Mouse (Mus musculus) bone marrow, adult 2 months (tissue): ENCODE measurements around the gene 1700001O22Rik.

Source experiments
- CTCF ChIP-seq: fragments of 200-500 bp; IDR thresholded peaks from 2 replicates; pipeline ENCODE4 v1.5.1; 2011; ENCODE audit warnings: low read length, control low read depth; ENCODE audit not compliant: control insufficient read depth, insufficient read depth
- POLR2A ChIP-seq: fragments of 200-500 bp; IDR thresholded peaks from 2 replicates; pipeline ENCODE4 v1.6.1; 2011; ENCODE audit warnings: low read depth, mild to moderate bottlenecking, control low read depth, low read length, borderline replicate concordance; ENCODE audit not compliant: control insufficient read depth

GRCm38 (mm10) chr2:30769187-30769586, 34.3 kb downstream of the 1700001O22Rik start:
- TF ChIP-seq CTCF, result peak; percentile 25; the same call in 1 of the 2 replicates
- TF ChIP-seq POLR2A, result no peak
